Mouse (Mus musculus): ENCODE results near the gene Mnd1. TPM values are rescaled to one million over a fixed set of nuclear protein-coding genes. Genes with fewer than 3 reads are reported as not detected.

The Mnd1 gene
- 0.59 and 0.60 TPM in 2 replicates for polyA plus RNA-seq (2012; rRNA removed; ENCODE audit: low replicate concordance)

GRCm38 (mm10) chr3:84155558-84156006 is at the start of gene Mnd1:
TSS of gene Mnd1 (minus strand) at chr3:84155786.

GRCm38 (mm10) chr3:84173581-84174154 is 18.1 kb upstream of the Mnd1 start, which contains the start of gene Gm6525:
TSS of gene Gm6525 (plus strand) at chr3:84174104.

GRCm38 (mm10) chr3:84039646-84040475 is 115.7 kb downstream of the Mnd1 start, which contains the start of gene Tmem131l:
TSS of gene Tmem131l (minus strand) at chr3:84040175.

Other genes with a start within 250 kb of the Mnd1 start
- 38.6 and 63.7 TPM in 2 replicates for gene Tmem131l, start 115.6 kb downstream of the Mnd1 start, polyA plus RNA-seq (2012; rRNA removed; ENCODE audit: low replicate concordance)
- not detected in 2 replicates for gene Gm6525, start 18.3 kb upstream of the Mnd1 start, polyA plus RNA-seq (2012; rRNA removed; ENCODE audit: low replicate concordance)
- 12.3 and 24.9 TPM in 2 replicates for gene Trim2, start 151.1 kb upstream of the Mnd1 start, polyA plus RNA-seq (2012; rRNA removed; ENCODE audit: low replicate concordance)